Mouse (Mus musculus) neural tube, embryonic 13.5 days (tissue): ENCODE data around the gene Smim17. TPM values are rescaled to one million over a fixed set of nuclear protein-coding genes. Genes with fewer than 3 reads are reported as not detected.
A peak's percentile ranks its signal among the peaks of the same experiment; 100 is the strongest.
"Not testable (repeated sequence)": the region's sequence is repeated elsewhere in the genome, so short reads cannot be mapped to it uniquely, and the experiment has no call there.

Experiments used
- ATAC-seq: fragments of 200-750 bp; cut with Nextera tagmentation; 2 replicates; pipeline ENCODE4 v1.8.0; 2017; ENCODE audit warnings: low read depth, mild to moderate bottlenecking, moderate TSS enrichment, moderate library complexity
- H3K27ac ChIP-seq: fragments of 300-500 bp; sonication (generic); replicated peaks from 2 replicates; pipeline ENCODE4 v1.5.1; 2015; ENCODE audit warnings: moderate library complexity, mild to moderate bottlenecking, inconsistent platforms
- H3K27me3 ChIP-seq: fragments of 300-500 bp; sonication (generic); 2 replicates; pipeline ENCODE4 v1.6.1; 2015; ENCODE audit warnings: mild to moderate bottlenecking, inconsistent platforms
- H3K36me3 ChIP-seq: fragments of 300-500 bp; sonication (generic); 2 replicates; pipeline ENCODE4 v1.6.1; 2015; ENCODE audit warnings: mild to moderate bottlenecking, inconsistent platforms
- H3K4me1 ChIP-seq: fragments of 300-500 bp; sonication (generic); replicated peaks from 2 replicates; pipeline ENCODE4 v1.6.1; 2015; ENCODE audit warnings: inconsistent platforms
- H3K4me2 ChIP-seq: fragments of 300-500 bp; sonication (generic); 2 replicates; pipeline ENCODE4 v1.6.1; 2015; ENCODE audit warnings: inconsistent platforms, mild to moderate bottlenecking, moderate library complexity
- H3K4me3 ChIP-seq: fragments of 300-500 bp; sonication (generic); 2 replicates; pipeline ENCODE4 v1.5.1; 2015; ENCODE audit warnings: mild to moderate bottlenecking, inconsistent platforms
- H3K9ac ChIP-seq: fragments of 300-500 bp; sonication (generic); 2 replicates; pipeline ENCODE4 v1.6.1; 2015; ENCODE audit warnings: moderate library complexity, mild to moderate bottlenecking, inconsistent platforms
- H3K9me3 ChIP-seq: fragments of 300-500 bp; sonication (generic); 2 replicates; pipeline ENCODE4 v1.6.1; 2016; ENCODE audit warnings: inconsistent platforms
- WGBS: fragments of 180-500 bp; shearing (Covaris S2); methylation state at CpG from one replicate; pipeline ENCODE4 v1.1.7; 2015; 5-methylcytosine and 5-hydroxymethylcytosine counted together
- polyA plus RNA-seq: library from polyadenylated mRNA; unstranded; fragments of >200 nt; fragmentation: Nextera tagmentation; extraction: Ambion mirVana; gene quantifications from 2 replicates; pipeline ENCODE4 v1.2.1, GENCODE M21; 2015

Gene Smim17
- polyA plus RNA-seq = 2.8 and 3.2 TPM in 2 replicates

GRCm38 (mm10) chr7:6397996-6398975 is at the start of gene Smim17:
Gene Smim17 (plus strand): TSS chr7:6398715.
- Histone ChIP-seq H3K9ac (peak within 1 kb of the TSS; percentile 68), H3K27ac (no peak within 1 kb of the TSS; the same call in 1 of the 2 replicates), H3K4me3 (peak within 1 kb of the TSS; percentile 45), H3K4me1 (peaks cover 11% of the 10 kb centered on the region; the same call in 1 of the 2 replicates), H3K4me2 (peak within 1 kb of the TSS; percentile 60), H3K36me3 (peaks cover 30% of the 10 kb centered on the region), H3K27me3 (no peaks in the 10 kb centered on the region), H3K9me3 (no peaks in the 10 kb centered on the region)
- ATAC-seq = peak; percentile 93
- 28% methylated on average over 25 of the region's 25 CpGs for WGBS

- no peaks in the 10 kb centered on the region for H3K27me3 ChIP-seq
- ATAC-seq = no peak
- no peak overlapping the region for H3K27ac ChIP-seq
- no peak overlapping the region for H3K4me2 ChIP-seq
- H3K4me1 ChIP-seq = no peaks in the 10 kb centered on the region; the same call in 1 of the 2 replicates
- 67% methylated on average over 2 of the region's 2 CpGs for WGBS
- no peak overlapping the region for H3K9ac ChIP-seq
- H3K4me3 ChIP-seq = no peak overlapping the region
- no peaks in the 10 kb centered on the region for H3K9me3 ChIP-seq
- H3K36me3 ChIP-seq = peaks cover 18% of the 10 kb centered on the region
Observed at GRCm38 (mm10) chr7:6358121-6358520, 40.4 kb upstream of the Smim17 start.

GRCm38 (mm10) chr7:6358937-6359590 is 39.5 kb upstream of the Smim17 start:
- no peaks in the 10 kb centered on the region for H3K9me3 ChIP-seq
- H3K4me2 ChIP-seq = no peak overlapping the region
- whole genome bisulfite sequencing = 57% methylated on average over 10 of the region's 10 CpGs
- peaks cover 9% of the 10 kb centered on the region for H3K36me3 ChIP-seq
- no peaks in the 10 kb centered on the region for H3K27me3 ChIP-seq
- peaks cover 6% of the 10 kb centered on the region for H3K4me1 ChIP-seq
- H3K9ac ChIP-seq = no peak overlapping the region
- no peak overlapping the region for H3K4me3 ChIP-seq
- no peak overlapping the region; the same call in 1 of the 2 replicates for H3K27ac ChIP-seq
- ATAC-seq = no peak

GRCm38 (mm10) chr7:6360477-6361060 is 37.9 kb upstream of the Smim17 start:
- no peak for ATAC-seq
- 7% methylated on average over 9 of the region's 9 CpGs for WGBS
- H3K27me3 ChIP-seq = no peaks in the 10 kb centered on the region

GRCm38 (mm10) chr7:6361756-6362155 is 36.8 kb upstream of the Smim17 start:
- Histone ChIP-seq H3K4me3 (peak overlapping the region; percentile 51), H3K36me3 (no peaks in the 10 kb centered on the region), H3K9ac (peak overlapping the region; percentile 63), H3K4me1 (peaks cover 10% of the 10 kb centered on the region), H3K4me2 (peak overlapping the region; percentile 57), H3K27me3 (no peaks in the 10 kb centered on the region), H3K9me3 (no peaks in the 10 kb centered on the region), H3K27ac (peak overlapping the region; percentile 88)
- WGBS = 18% methylated on average over 7 of the region's 7 CpGs
- ATAC-seq = no peak

More at GRCm38 (mm10) chr7:6360477-6361060, 37.9 kb upstream of the Smim17 start:
- Histone ChIP-seq H3K4me2 (no peak overlapping the region), H3K9ac (no peak overlapping the region), H3K9me3 (no peaks in the 10 kb centered on the region), H3K4me3 (no peak overlapping the region), H3K36me3 (no peaks in the 10 kb centered on the region), H3K4me1 (peaks cover 10% of the 10 kb centered on the region), H3K27ac (no peak overlapping the region)

GRCm38 (mm10) chr7:6362268-6363046 is 36.1 kb upstream of the Smim17 start:
- H3K36me3 ChIP-seq = no peaks in the 10 kb centered on the region
- no peaks in the 10 kb centered on the region for H3K9me3 ChIP-seq
- peak; percentile 93 for ATAC-seq
- under 1% methylated on average over 38 of the region's 38 CpGs for WGBS
- peak overlapping the region; percentile 51 for H3K4me3 ChIP-seq
- H3K27me3 ChIP-seq = no peaks in the 10 kb centered on the region
- peak overlapping the region; percentile 63 for H3K9ac ChIP-seq
- H3K4me1 ChIP-seq = peaks cover 10% of the 10 kb centered on the region
- peak overlapping the region; percentile 88 for H3K27ac ChIP-seq
- H3K4me2 ChIP-seq = peak overlapping the region; percentile 57

- Histone ChIP-seq H3K4me2 (peak within 1 kb of the TSS; percentile 57), H3K27ac (peak within 1 kb of the TSS; percentile 88), H3K4me3 (peak within 1 kb of the TSS; percentile 51), H3K27me3 (no peaks in the 10 kb centered on the region), H3K9me3 (no peaks in the 10 kb centered on the region), H3K9ac (peak within 1 kb of the TSS; percentile 73), H3K36me3 (no peaks in the 10 kb centered on the region), H3K4me1 (peaks cover 10% of the 10 kb centered on the region)
- ATAC-seq = peak; percentile 86
- WGBS = under 1% methylated on average over 23 of the region's 23 CpGs
Observed at GRCm38 (mm10) chr7:6363047-6363488, 35.4 kb upstream of the Smim17 start, which contains the start of gene Zfp78. Gene Zfp78 (plus strand): TSS chr7:6363280.

- no peaks in the 10 kb centered on the region for H3K9me3 ChIP-seq
- no peak overlapping the region for H3K9ac ChIP-seq
- H3K27me3 ChIP-seq = no peaks in the 10 kb centered on the region
- 58% methylated on average over 1 of the region's 1 CpGs for WGBS
- no peak overlapping the region for H3K4me3 ChIP-seq
- H3K27ac ChIP-seq = no peak overlapping the region
- H3K36me3 ChIP-seq = no peaks in the 10 kb centered on the region
- ATAC-seq = no peak
- peaks cover 10% of the 10 kb centered on the region for H3K4me1 ChIP-seq
- H3K4me2 ChIP-seq = no peak overlapping the region
Observed at GRCm38 (mm10) chr7:6364761-6365160, 33.8 kb upstream of the Smim17 start.

GRCm38 (mm10) chr7:6367185-6367584 is 31.3 kb upstream of the Smim17 start:
- WGBS = 91% methylated on average over 5 of the region's 5 CpGs
- Histone ChIP-seq H3K4me2 (no peak overlapping the region), H3K9me3 (no peaks in the 10 kb centered on the region), H3K36me3 (no peaks in the 10 kb centered on the region), H3K27me3 (no peaks in the 10 kb centered on the region), H3K9ac (no peak overlapping the region), H3K27ac (no peak overlapping the region), H3K4me3 (no peak overlapping the region), H3K4me1 (peaks cover 10% of the 10 kb centered on the region)
- ATAC-seq = no peak

- H3K4me1 ChIP-seq, H3K4me3 ChIP-seq, H3K36me3 ChIP-seq, H3K27me3 ChIP-seq, H3K9me3 ChIP-seq, H3K27ac ChIP-seq, H3K9ac ChIP-seq, ATAC-seq, H3K4me2 ChIP-seq: not testable (repeated sequence)
- 89% methylated on average over 5 of the region's 5 CpGs for WGBS
Observed at GRCm38 (mm10) chr7:6368146-6368545, 30.4 kb upstream of the Smim17 start.

- ATAC-seq = no peak
- 87% methylated on average over 3 of the region's 3 CpGs for WGBS
- H3K4me2 ChIP-seq = no peak overlapping the region
Observed at GRCm38 (mm10) chr7:6369460-6369859, 29.1 kb upstream of the Smim17 start.

More at GRCm38 (mm10) chr7:6369460-6369859, 29.1 kb upstream of the Smim17 start:
- no peak overlapping the region for H3K9ac ChIP-seq
- 0 out of 2 replicates have a peak, but pooled peaks cover 6% of the 10 kb centered on the region for H3K36me3 ChIP-seq
- no peaks in the 10 kb centered on the region for H3K27me3 ChIP-seq
- no peak overlapping the region for H3K4me3 ChIP-seq
- H3K4me1 ChIP-seq = no peaks in the 10 kb centered on the region
- no peak overlapping the region for H3K27ac ChIP-seq
- no peaks in the 10 kb centered on the region for H3K9me3 ChIP-seq
